Comparison of ENCODE assay signal across 22 mouse cellular contexts in genomic region chr7:88482110-88482619, GRCm38 (mm10). TPM values are rescaled to one million over a fixed set of nuclear protein-coding genes. Genes with fewer than 3 reads are reported as not detected.
A peak's percentile ranks its signal among the peaks of the same experiment; 100 is the strongest.
DNase-seq lines count a peak whose midpoint lies in the region; ATAC-seq and TF ChIP-seq lines count a peak whose summit lies in the region.
"Had no signal": no experiment of that assay in that cellular context is flagged by ENCODE, and none has a peak within 500 bp of the region (broad histone marks: within the 10 kb centered on the region; RNA-seq: fewer than 3 reads in every experiment).

No protein-coding gene starts in this region.

- no peak for TF ChIP-seq POLR2A in lung, adult 2 months (IDR thresholded peaks at IDR 0.05; ENCODE audit: borderline replicate concordance, extremely low read depth, low read depth, low read length)
- TF ChIP-seq POLR2A in bone marrow macrophage, adult 2 months (IDR thresholded peaks at IDR 0.05; ENCODE audit: borderline replicate concordance, low read depth, low read length) = no peak

- 28% methylated on average over 7 of the region's 7 CpGs for WGBS in lung, adult 2 months
- WGBS in liver, postnatal 0 days (ENCODE audit: insufficient replicate concordance) = 32% methylated on average over 7 of the region's 7 CpGs

- H3K9ac ChIP-seq in liver, postnatal 0 days (replicated peaks) = no peak overlapping the region; the same call in 1 of the 2 replicates
- H3K9ac ChIP-seq: embryonic facial prominence, embryonic 12.5 days; forebrain, postnatal 0 days; lung, embryonic 15.5 days; midbrain, embryonic 15.5 days; neural tube, embryonic 12.5 days had no signal

- no peak overlapping the region for H3K27ac ChIP-seq in bone marrow macrophage, adult 2 months (ENCODE audit: insufficient read depth, low read depth, low read length)
- H3K27ac ChIP-seq in liver, postnatal 0 days (ENCODE audit: low read depth) = no peak overlapping the region
- H3K27ac ChIP-seq: embryonic facial prominence, embryonic 12.5 days; hindbrain, postnatal 0 days; lung, embryonic 15.5 days; midbrain, embryonic 15.5 days; neural tube, embryonic 12.5 days had no signal

- H3K4me2 ChIP-seq in liver, postnatal 0 days (ENCODE audit: low read depth, low read length) = peak overlapping the region; percentile 49
- H3K4me2 ChIP-seq: embryonic facial prominence, embryonic 12.5 days; lung, embryonic 15.5 days; midbrain, embryonic 15.5 days; neural tube, embryonic 12.5 days had no signal

- no peaks in the 10 kb centered on the region for H3K9me3 ChIP-seq in liver, postnatal 0 days (ENCODE audit: low read length)
- H3K9me3 ChIP-seq: embryonic facial prominence, embryonic 12.5 days; lung, embryonic 15.5 days; midbrain, embryonic 15.5 days; neural tube, embryonic 12.5 days had no signal

- H3K4me1 ChIP-seq in lung, adult 2 months (ENCODE audit: control insufficient read depth, insufficient read depth, low read length) = peaks cover 6% of the 10 kb centered on the region
- no peaks in the 10 kb centered on the region for H3K4me1 ChIP-seq in bone marrow macrophage, adult 2 months (ENCODE audit: control insufficient read depth, insufficient read depth, low read length)
- H3K4me1 ChIP-seq in liver, postnatal 0 days (ENCODE audit: insufficient read depth) = no peaks in the 10 kb centered on the region
- H3K4me1 ChIP-seq: embryonic facial prominence, embryonic 12.5 days; lung, embryonic 15.5 days; midbrain, embryonic 15.5 days; neural tube, embryonic 12.5 days had no signal

- no peak for DNase-seq in lung, adult 2 months
- no peak for DNase-seq in lung, postnatal 4 days
- no peak for DNase-seq in liver, postnatal 0 days
- peak; percentile 3 for DNase-seq in splenic B cell, adult 2 months (ENCODE audit: low read depth, low spot score)
- DNase-seq in urinary bladder, postnatal 25 days (ENCODE audit: low spot score) = no peak
- no peak for DNase-seq in natural killer cell, adult 2 months (ENCODE audit: low spot score in 2 of 2)
- DNase-seq: cerebellum, adult 11 months; cerebellum, postnatal 25 days; forebrain, postnatal 0 days; heart, adult 18-20 months; heart, postnatal 4 days; kidney, adult 18-20 months; kidney, postnatal 14 days; left cerebral cortex, postnatal 4 days; right cerebral cortex, postnatal 25 days; thymus, postnatal 14 days had no signal

- no peaks in the 10 kb centered on the region for H3K27me3 ChIP-seq in liver, postnatal 0 days (ENCODE audit: insufficient read depth, low read length)
- H3K27me3 ChIP-seq in splenic B cell, adult 2 months (ENCODE audit: control insufficient read depth, insufficient read depth, low read length, poor library complexity, severe bottlenecking) = no peaks in the 10 kb centered on the region
- H3K27me3 ChIP-seq: embryonic facial prominence, embryonic 12.5 days; lung, embryonic 15.5 days; midbrain, embryonic 15.5 days; neural tube, embryonic 12.5 days had no signal

- TF ChIP-seq CTCF in lung, adult 2 months (IDR thresholded peaks at IDR 0.05; ENCODE audit: insufficient read depth, low read length) = no peak
- no peak for TF ChIP-seq CTCF in bone marrow macrophage, adult 2 months (IDR thresholded peaks at IDR 0.05; ENCODE audit: low read depth, low read length)
- TF ChIP-seq CTCF in liver, postnatal 0 days (IDR thresholded peaks at IDR 0.05; ENCODE audit: low read depth) = no peak

- peak overlapping the region; percentile 45 for H3K4me3 ChIP-seq in lung, adult 2 months (replicated peaks; ENCODE audit: extremely low read depth, low read depth, low read length)
- peak overlapping the region; percentile 29; the same call in 1 of the 2 replicates for H3K4me3 ChIP-seq in bone marrow macrophage, adult 2 months (ENCODE audit: insufficient read depth, low read length)
- H3K4me3 ChIP-seq in liver, postnatal 0 days (ENCODE audit: low read depth, low read length) = no peak overlapping the region
- H3K4me3 ChIP-seq: embryonic facial prominence, embryonic 12.5 days; lung, embryonic 15.5 days; midbrain, embryonic 15.5 days; neural tube, embryonic 12.5 days had no signal

- H3K36me3 ChIP-seq in liver, postnatal 0 days (replicated peaks; ENCODE audit: insufficient read depth, low read length) = no peaks in the 10 kb centered on the region
- H3K36me3 ChIP-seq in splenic B cell, adult 2 months (ENCODE audit: control insufficient read depth, insufficient read depth, low read length, poor library complexity, severe bottlenecking) = no peaks in the 10 kb centered on the region
- H3K36me3 ChIP-seq: embryonic facial prominence, embryonic 12.5 days; lung, embryonic 15.5 days; midbrain, embryonic 15.5 days; neural tube, embryonic 12.5 days had no signal

- no peak for TF ChIP-seq EP300 in liver, postnatal 0 days (IDR thresholded peaks at IDR 0.05; ENCODE audit: low read depth)

- ATAC-seq in liver, postnatal 0 days = peak; percentile 25; the same call in 1 of the 2 replicates
- ATAC-seq: forebrain, postnatal 0 days; hindbrain, postnatal 0 days; midbrain, embryonic 15.5 days had no signal

RNA-seq across cellular contexts. Expression of gene Rab38, which starts 52.1 kb away (rescaled TPM):
- 5.4 and 6.4 TPM in 2 replicates for polyA plus RNA-seq in lung, adult 2 months (2012; rRNA removed)
- 0.47 TPM in 1 of 2 replicates, not detected in the other for polyA plus RNA-seq in bone marrow macrophage, adult 2 months (2012; ENCODE audit: insufficient read depth, insufficient read length, missing spikeins)
- 1.6 and 1.9 TPM in 2 replicates for polyA plus RNA-seq in liver, postnatal 0 days (2015; fragmentation: Nextera tagmentation; extraction: Ambion mirVana)
